Mouse (Mus musculus): ENCODE measurements around the gene Pola1.

Gene Pola1

GRCm38 (mm10) chrX:93631657-93632449, at the start of gene Pola1:
Gene Pola1, minus strand, starts transcription at chrX:93632155.
- in situ Hi-C loops (cut with MseI, MboI) = loop anchor here in 1 of 2 experiments (25.0 kb wide), 1 partner anchor 95 kb away; no protein-coding TSS in a partner anchor

DNA sequence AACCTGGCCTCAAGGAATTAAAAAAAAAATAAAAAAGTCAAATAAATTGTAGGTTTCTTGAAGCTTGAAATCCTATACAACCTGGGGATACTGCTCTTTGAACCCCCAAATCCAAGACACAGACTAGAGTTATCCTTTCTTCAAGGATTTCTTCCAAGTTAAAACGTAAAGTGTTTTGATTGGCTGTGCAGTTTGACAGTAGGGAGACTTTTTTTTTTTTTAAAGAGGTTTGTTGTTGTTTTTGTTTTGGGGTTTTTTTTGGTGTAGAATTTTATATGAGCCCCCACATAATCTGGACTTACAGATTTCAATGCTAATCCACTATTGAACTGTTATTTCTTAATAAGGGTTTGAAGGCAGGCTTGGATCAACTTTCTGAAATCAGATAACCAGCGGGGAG, 44.3 kb upstream of the Pola1 start:
- in situ Hi-C loops (cut with MseI, MboI) = no loop called here

GRCm38 (mm10) chrX:93674836-93675795, 43.2 kb upstream of the Pola1 start:
- in situ Hi-C loops (cut with MseI, MboI) = no loop called here

DNA sequence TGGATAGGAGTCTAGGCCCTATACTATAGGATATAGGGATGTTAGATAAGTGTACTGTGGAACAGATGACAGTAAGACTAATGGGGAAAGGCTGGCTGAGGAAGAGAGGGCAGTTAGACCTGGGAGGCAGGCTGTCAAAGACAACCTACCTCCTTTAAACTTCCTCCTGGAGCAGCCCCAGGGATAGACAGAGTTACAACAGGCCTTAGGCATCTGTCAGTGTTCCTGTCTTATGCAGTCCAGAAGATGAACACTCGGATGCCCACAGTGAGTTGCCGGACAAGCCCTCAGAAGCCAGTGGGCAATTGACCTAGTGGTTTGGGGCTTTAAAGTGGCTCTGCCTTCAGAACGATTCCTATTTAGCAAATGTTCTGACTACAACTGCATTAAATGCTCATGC, 42.5 kb upstream of the Pola1 start:
- in situ Hi-C loops (cut with MseI, MboI) = no loop called here

DNA sequence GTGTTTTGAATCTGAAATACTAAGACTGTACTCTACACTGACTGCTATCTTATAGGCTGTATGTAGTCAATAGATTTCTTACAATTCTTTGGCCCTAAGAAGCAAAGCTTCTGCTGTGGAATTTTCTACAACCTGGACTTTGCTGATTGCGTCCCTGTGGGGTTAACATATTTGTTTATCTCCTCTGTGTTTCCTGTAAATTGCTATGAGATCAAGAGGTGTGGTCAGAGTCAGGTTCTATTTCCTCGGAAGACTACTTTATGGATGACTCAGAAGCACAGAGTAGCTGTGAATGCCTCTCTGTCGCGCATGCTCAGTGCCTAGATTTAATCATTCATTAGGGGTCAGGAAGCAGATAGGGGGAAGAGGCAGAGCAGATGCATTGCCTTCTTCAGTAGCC, 32.8 kb upstream of the Pola1 start:
- in situ Hi-C loops (cut with MseI, MboI) = no loop called here

- in situ Hi-C loops (cut with MseI, MboI) = no loop called here
Measured at GRCm38 (mm10) chrX:93663919-93664586, 32.1 kb upstream of the Pola1 start.

- in situ Hi-C loops (cut with MseI, MboI) = no loop called here
Measured at GRCm38 (mm10) chrX:93655153-93655552, 23.2 kb upstream of the Pola1 start.

DNA sequence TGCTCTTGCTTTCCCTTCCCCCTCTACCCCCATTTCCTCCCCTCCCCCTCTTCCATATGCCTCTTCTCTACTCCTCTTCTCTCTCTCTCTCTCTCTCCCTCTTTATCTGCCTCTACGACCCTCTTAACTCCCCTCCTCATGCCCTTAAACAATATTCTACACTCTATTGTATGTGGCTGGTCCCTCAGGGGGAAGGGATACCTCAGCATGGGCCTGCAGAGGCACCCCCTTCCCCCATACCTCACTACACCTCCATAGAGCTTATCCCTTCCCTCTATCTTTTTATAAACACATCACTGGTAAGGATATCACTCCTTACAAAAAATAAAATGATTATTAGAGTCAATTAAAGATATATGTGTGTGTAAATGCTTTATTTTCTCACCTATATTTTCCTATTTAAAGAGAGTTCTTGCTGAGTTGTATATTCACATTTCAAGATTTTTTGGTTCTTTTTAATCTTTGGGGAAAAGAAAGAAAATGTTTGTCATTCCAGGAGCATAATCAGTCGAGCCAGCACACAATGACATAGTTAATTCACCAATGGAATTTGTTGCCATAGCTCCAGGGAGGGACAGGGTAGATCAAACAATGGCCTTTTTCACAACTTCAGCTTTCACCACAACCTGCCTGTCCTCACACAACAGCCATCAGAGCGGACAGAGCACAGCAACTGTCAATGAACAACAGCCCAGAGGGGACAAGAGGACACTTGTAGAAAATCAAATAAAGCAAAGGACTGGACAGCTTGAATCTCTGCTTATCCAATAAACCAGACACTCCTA, 22.5 kb upstream of the Pola1 start, which contains the start of gene Pcyt1b:
Gene Pcyt1b, plus strand, starts transcription at position 646 of the 785 bp plus-strand sequence.
- in situ Hi-C loops (cut with MseI, MboI) = no loop called here

DNA sequence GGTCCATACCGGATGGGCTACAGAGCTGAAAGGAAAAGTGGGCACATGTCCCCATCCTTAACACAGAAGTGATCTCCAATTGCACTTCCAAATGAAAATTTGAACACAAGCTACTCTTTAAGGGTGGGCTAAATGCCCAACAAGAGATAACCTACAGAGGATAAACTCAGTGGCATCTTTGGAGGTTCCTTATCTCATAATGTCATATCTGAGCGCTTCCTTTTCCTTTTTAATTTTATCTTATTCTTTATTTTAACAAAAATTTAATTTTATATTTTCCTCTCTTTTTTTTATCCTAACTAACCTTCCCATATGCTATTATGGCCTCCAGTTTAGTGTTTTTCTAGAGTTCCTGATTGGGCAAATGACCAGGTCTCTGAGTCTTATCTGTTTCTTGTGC, 18.8 kb upstream of the Pola1 start:
- in situ Hi-C loops (cut with MseI, MboI) = no loop called here

DNA sequence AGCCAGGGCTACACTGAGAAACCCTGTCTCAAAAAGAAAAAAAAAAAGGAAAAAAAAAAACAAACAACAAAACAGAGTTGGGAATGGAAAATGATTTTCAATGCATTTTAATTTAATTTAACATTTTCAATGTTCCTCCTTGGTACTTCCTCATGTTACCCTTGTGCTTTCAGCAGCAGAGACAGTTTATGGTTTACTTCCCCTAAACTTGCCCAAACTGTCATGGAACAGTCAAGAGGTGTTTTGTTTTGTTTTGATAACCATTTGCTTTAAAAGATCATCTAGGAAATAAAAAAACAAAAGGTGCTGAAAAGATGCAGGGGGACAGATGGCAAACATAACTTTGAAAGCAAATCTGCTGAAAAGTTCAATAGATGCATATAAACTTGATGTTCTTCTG, 12.1 kb upstream of the Pola1 start:
- in situ Hi-C loops (cut with MseI, MboI) = loop anchor here in 1 of 2 experiments (25.0 kb wide), 1 partner anchor 107 kb away; no protein-coding TSS in a partner anchor

GRCm38 (mm10) chrX:93643600-93643999, 11.6 kb upstream of the Pola1 start:
- in situ Hi-C loops (cut with MseI, MboI) = loop anchor here in 1 of 2 experiments (25.0 kb wide), 1 partner anchor 106 kb away; no protein-coding TSS in a partner anchor

- in situ Hi-C loops (cut with MseI, MboI) = loop anchor here in 1 of 2 experiments (25.0 kb wide), 1 partner anchor 98 kb away; no protein-coding TSS in a partner anchor
Measured at GRCm38 (mm10) chrX:93634861-93635375, 3.0 kb upstream of the Pola1 start.

GRCm38 (mm10) chrX:93630256-93630655, 1.7 kb downstream of the Pola1 start:
- in situ Hi-C loops (cut with MseI, MboI) = loop anchor here in 1 of 2 experiments (25.0 kb wide), 1 partner anchor 93 kb away; no protein-coding TSS in a partner anchor

DNA sequence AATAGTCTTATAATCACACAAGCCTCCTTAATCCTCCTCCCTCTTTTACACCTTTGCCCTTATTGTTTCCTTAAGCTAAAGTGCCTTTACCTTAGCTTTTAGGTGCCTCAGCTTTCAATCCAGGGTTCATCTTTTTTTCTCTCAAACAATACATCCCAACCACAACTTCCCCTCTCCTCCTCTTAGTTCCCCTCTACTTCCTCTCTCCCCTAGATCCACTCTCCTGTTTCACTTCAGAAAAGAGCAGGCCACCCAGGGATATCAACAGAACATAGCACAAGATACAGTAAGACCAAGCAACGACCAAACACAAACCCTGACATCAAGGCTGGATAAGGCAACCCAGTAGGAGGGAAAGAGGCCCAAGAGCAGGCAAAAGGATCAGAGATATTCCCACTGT, 29.7 kb downstream of the Pola1 start:
- in situ Hi-C loops (cut with MseI, MboI) = no loop called here

DNA sequence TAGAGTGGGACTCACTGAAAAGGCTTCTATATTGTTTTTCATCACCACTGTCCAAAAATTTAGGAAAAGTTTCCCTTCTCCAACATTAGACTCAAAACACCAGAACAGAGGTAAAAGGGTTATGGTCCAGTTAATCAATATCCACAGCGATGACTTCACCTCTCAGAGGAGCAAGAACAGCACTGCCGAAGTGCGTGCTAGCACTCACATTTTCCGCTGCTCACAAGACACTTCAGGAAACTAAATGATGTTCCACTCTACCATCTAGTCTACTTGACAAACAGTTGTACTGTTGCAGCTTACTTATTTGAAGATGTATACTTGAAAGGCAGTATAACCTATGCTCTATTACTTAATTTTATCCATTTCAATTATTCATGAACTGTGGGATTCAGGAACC, 37.7 kb downstream of the Pola1 start:
- in situ Hi-C loops (cut with MseI, MboI) = no loop called here

GRCm38 (mm10) chrX:93580931-93581330, 51.0 kb downstream of the Pola1 start:
- in situ Hi-C loops (cut with MseI, MboI) = no loop called here

DNA sequence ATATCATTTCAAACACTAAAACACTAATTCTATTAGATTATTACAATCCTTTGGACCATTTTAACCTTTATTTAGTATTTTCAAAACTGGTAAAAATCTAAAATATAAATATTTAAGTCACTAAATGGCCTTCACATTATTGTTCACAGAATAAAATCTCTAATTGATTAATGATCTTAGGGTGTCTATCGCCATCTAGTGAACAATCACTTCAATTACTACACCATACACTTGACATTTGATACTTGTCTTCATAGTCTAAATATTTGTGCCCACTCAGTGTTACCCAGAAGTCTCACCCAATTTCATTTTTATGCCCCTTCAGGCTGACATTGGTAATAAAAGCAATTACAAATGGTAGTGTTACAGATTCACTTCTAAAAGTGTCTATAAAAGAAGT, 74.8 kb downstream of the Pola1 start:
- in situ Hi-C loops (cut with MseI, MboI) = no loop called here

- in situ Hi-C loops (cut with MseI, MboI) = loop anchor here in 1 of 2 experiments (25.0 kb wide), 1 partner anchor 98 kb away; the partner anchor contains the start of gene Pola1
Measured at GRCm38 (mm10) chrX:93539779-93540178, 92.2 kb downstream of the Pola1 start.

GRCm38 (mm10) chrX:93502865-93503353, 129.0 kb downstream of the Pola1 start:
- in situ Hi-C loops (cut with MseI, MboI) = no loop called here

- in situ Hi-C loops (cut with MseI, MboI) = no loop called here
Measured at GRCm38 (mm10) chrX:93497597-93497996, 134.4 kb downstream of the Pola1 start.

Data from mouse trophoblast stem cell (cell line).